23 mouse cellular contexts compared by ENCODE assay signal in the genomic region with DNA sequence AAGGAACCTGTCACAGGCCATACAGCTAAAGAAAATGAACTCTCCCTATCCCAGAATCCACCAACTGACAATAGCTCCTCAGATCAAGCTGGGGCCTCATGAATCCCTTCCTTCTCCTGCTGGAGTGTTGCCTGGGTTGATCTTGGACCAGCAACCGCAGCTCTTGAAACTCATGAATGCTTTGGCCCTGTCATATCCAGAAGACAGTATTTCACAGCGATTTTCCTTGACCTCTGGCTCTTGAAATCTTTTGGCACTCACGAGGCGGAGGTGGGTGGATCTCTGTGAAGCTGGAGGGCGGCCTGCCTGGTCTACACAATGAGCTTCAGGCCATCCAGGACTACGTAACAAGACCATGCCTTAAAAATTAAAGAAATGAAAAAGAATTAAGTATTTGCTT. TPM values are rescaled to one million over a fixed set of nuclear protein-coding genes. Genes with fewer than 3 reads are reported as not detected.
DNase-seq lines count a peak whose midpoint lies in the region; ATAC-seq lines count a peak whose summit lies in the region.
"Had no signal": no experiment of that assay in that cellular context is flagged by ENCODE, and none has a peak within 500 bp of the region (broad histone marks: within the 10 kb centered on the region; RNA-seq: fewer than 3 reads in every experiment).

No protein-coding gene starts in this region.

- H3K4me1 ChIP-seq in lung, embryonic 15.5 days: 0 out of 2 replicates have a peak, but pooled peaks cover 3% of the 10 kb centered on the region
- H3K4me1 ChIP-seq: intestine, embryonic 15.5 days; stomach, embryonic 15.5 days had no signal

- no peak for ATAC-seq in lung, embryonic 15.5 days (ENCODE audit: borderline replicate concordance, extremely low read depth, low FRiP score, low TSS enrichment)
- no peak for ATAC-seq in granulocyte monocyte progenitor cell, adult 5-6 weeks (replicated peaks; ENCODE audit: poor library complexity, severe bottlenecking)
- ATAC-seq: intestine, embryonic 15.5 days had no signal

- WGBS in lung, embryonic 15.5 days: 57% methylated on average over 6 of the region's 6 CpGs

- H3K27me3 ChIP-seq in lung, embryonic 15.5 days: no peaks in the 10 kb centered on the region
- H3K27me3 ChIP-seq: hindbrain, embryonic 12.5 days; intestine, embryonic 15.5 days; limb, embryonic 12.5 days; neural tube, embryonic 12.5 days; stomach, embryonic 15.5 days had no signal

- no peak overlapping the region for H3K4me2 ChIP-seq in lung, embryonic 15.5 days
- H3K4me2 ChIP-seq: hindbrain, embryonic 12.5 days; intestine, embryonic 15.5 days; limb, embryonic 12.5 days; neural tube, embryonic 12.5 days; stomach, embryonic 15.5 days had no signal

- peak overlapping the region; percentile 55; the same call in 1 of the 2 replicates for H3K27ac ChIP-seq in lung, embryonic 15.5 days
- H3K27ac ChIP-seq: hindbrain, embryonic 12.5 days; intestine, embryonic 15.5 days; limb, embryonic 12.5 days; liver, embryonic 14.5 days; neural tube, embryonic 12.5 days; stomach, embryonic 15.5 days had no signal

- no peaks in the 10 kb centered on the region for H3K36me3 ChIP-seq in lung, embryonic 15.5 days
- H3K36me3 ChIP-seq: hindbrain, embryonic 12.5 days; intestine, embryonic 15.5 days; limb, embryonic 12.5 days; neural tube, embryonic 12.5 days; stomach, embryonic 15.5 days had no signal

- H3K9ac ChIP-seq in lung, embryonic 15.5 days: no peak overlapping the region
- H3K9ac ChIP-seq: hindbrain, embryonic 12.5 days; intestine, embryonic 15.5 days; limb, embryonic 12.5 days; liver, embryonic 14.5 days; neural tube, embryonic 12.5 days; stomach, embryonic 15.5 days had no signal

- no peaks in the 10 kb centered on the region for H3K9me3 ChIP-seq in lung, embryonic 15.5 days
- H3K9me3 ChIP-seq: hindbrain, embryonic 12.5 days; intestine, embryonic 15.5 days; limb, embryonic 12.5 days; neural tube, embryonic 12.5 days; stomach, embryonic 15.5 days had no signal

- DNase-seq in heart, adult 18-20 months: peak; percentile 15 to 30
- DNase-seq in heart, postnatal 4 days: no peak
- no peak for DNase-seq in lung, postnatal 25 days (ENCODE audit: low spot score)
- peak; percentile 33 for DNase-seq in adrenal gland, postnatal 10 days
- DNase-seq in heart, postnatal 25 days (ENCODE audit: low spot score): peak; percentile 10
- DNase-seq in spleen, postnatal 4 days (ENCODE audit: low spot score in 2 of 2): no peak
- DNase-seq: cerebellum, adult 18-20 months; retina, postnatal 1 day; thymus, postnatal 25 days had no signal

- intact Hi-C loops in heart, postnatal 25 days (cut with DNase I): no loop called here

- H3K4me3 ChIP-seq in lung, embryonic 15.5 days: no peak overlapping the region
- H3K4me3 ChIP-seq: hindbrain, embryonic 12.5 days; intestine, embryonic 15.5 days; limb, embryonic 12.5 days; neural tube, embryonic 12.5 days; stomach, embryonic 15.5 days had no signal

RNA-seq across cellular contexts. Expression of a gene that starts 5.2 kb away (rescaled TPM):
- total RNA-seq in heart, adult 18-20 months (2021): 1 to 10 TPM; 3.3 to 4.3 TPM
- total RNA-seq in heart, postnatal 4 days (2021): 10 to 100 TPM; 13.2 to 16.2 TPM
- polyA plus RNA-seq in lung, embryonic 15.5 days (2015; fragmentation: Nextera tagmentation; extraction: Ambion mirVana): 32.7 and 33.8 TPM in 2 replicates
- 1 to 10 TPM; 5.2 to 7.1 TPM for total RNA-seq in adrenal gland, postnatal 10 days (2021)
- total RNA-seq in heart, postnatal 25 days (2021): 1 to 10 TPM; 4.1 to 4.2 TPM
- not detected in 2 replicates for total RNA-seq in granulocyte monocyte progenitor cell, adult 5-6 weeks (2014; fragmentation: Nextera tagmentation)
- total RNA-seq in granulocyte monocyte progenitor cell, adult 5-6 weeks (2017): not detected in 2 replicates
- total RNA-seq: megakaryocyte-erythroid progenitor cell, adult 5-6 weeks had no signal

RNA-seq across cellular contexts. Expression of a gene that starts 11.8 kb away (rescaled TPM):
- total RNA-seq in heart, adult 18-20 months (2021): not detected
- not detected for total RNA-seq in heart, postnatal 4 days (2021)
- not detected in 2 replicates for polyA plus RNA-seq in lung, embryonic 15.5 days (2015; fragmentation: Nextera tagmentation; extraction: Ambion mirVana)
- not detected for total RNA-seq in adrenal gland, postnatal 10 days (2021)
- not detected for total RNA-seq in heart, postnatal 25 days (2021)
- total RNA-seq in granulocyte monocyte progenitor cell, adult 5-6 weeks (2014; fragmentation: Nextera tagmentation): not detected in 2 replicates
- not detected in 2 replicates for total RNA-seq in granulocyte monocyte progenitor cell, adult 5-6 weeks (2017)
- total RNA-seq: ES-E14; megakaryocyte-erythroid progenitor cell, adult 5-6 weeks had no signal
- polyA plus RNA-seq: brain, embryonic 14.5 days; embryonic facial prominence, embryonic 14.5 days; forebrain, embryonic 11.5 days; heart, embryonic 14.5 days; hindbrain, embryonic 12.5 days; limb, embryonic 12.5 days; liver, embryonic 14.5 days; neural tube, embryonic 12.5 days had no signal

RNA-seq across cellular contexts. Expression of a gene that starts 48.5 kb away (rescaled TPM):
- total RNA-seq in heart, adult 18-20 months (2021): 1 to 10 TPM; 5.6 to 6.9 TPM
- total RNA-seq in heart, postnatal 4 days (2021): 10 to 100 TPM; 10.0 to 10.3 TPM
- polyA plus RNA-seq in lung, embryonic 15.5 days (2015; fragmentation: Nextera tagmentation; extraction: Ambion mirVana): 33.1 and 35.8 TPM in 2 replicates
- total RNA-seq in adrenal gland, postnatal 10 days (2021): 10 to 100 TPM; 15.8 to 16.7 TPM
- total RNA-seq in heart, postnatal 25 days (2021): 1 to 10 TPM; 6.5 to 6.8 TPM
- total RNA-seq in granulocyte monocyte progenitor cell, adult 5-6 weeks (2014; fragmentation: Nextera tagmentation): 26.2 and 39.6 TPM in 2 replicates
- total RNA-seq in granulocyte monocyte progenitor cell, adult 5-6 weeks (2017): 50.5 and 65.8 TPM in 2 replicates

RNA-seq across cellular contexts. Expression of a gene that starts 55.4 kb away (rescaled TPM):
- total RNA-seq in heart, adult 18-20 months (2021): 10 to 100 TPM; 16.8 to 17.3 TPM
- 10 to 100 TPM; 27.4 to 28.2 TPM for total RNA-seq in heart, postnatal 4 days (2021)
- polyA plus RNA-seq in lung, embryonic 15.5 days (2015; fragmentation: Nextera tagmentation; extraction: Ambion mirVana): 24.5 and 25.5 TPM in 2 replicates
- 10 to 100 TPM; 18.7 to 26.4 TPM for total RNA-seq in adrenal gland, postnatal 10 days (2021)
- total RNA-seq in heart, postnatal 25 days (2021): 10 to 100 TPM; 21.2 to 22.1 TPM
- 23.7 and 28.9 TPM in 2 replicates for total RNA-seq in granulocyte monocyte progenitor cell, adult 5-6 weeks (2014; fragmentation: Nextera tagmentation)
- 28.1 and 30.5 TPM in 2 replicates for total RNA-seq in granulocyte monocyte progenitor cell, adult 5-6 weeks (2017)

Comparison
In these comparisons a context has a peak if more than half of its experiments do, and no peak if none do; other contexts are left out.
1. DNase-seq: peak in heart, adult 18-20 months (2 of 2), adrenal gland, postnatal 10 days (single experiment) and heart, postnatal 25 days (single experiment); none in heart, postnatal 4 days (single experiment), lung, postnatal 25 days (single experiment) and spleen, postnatal 4 days (0 of 2).
2. RNA of a gene that starts 5.2 kb away (total RNA-seq): 13.2 to 16.2 TPM in heart, postnatal 4 days, 5.2 to 7.1 TPM in adrenal gland, postnatal 10 days, 3.3 to 4.3 TPM in heart, adult 18-20 months and 4.1 to 4.2 TPM in heart, postnatal 25 days; not detected in granulocyte monocyte progenitor cell, adult 5-6 weeks; every median in the first group is over 4 times any median in the second.